Mouse (Mus musculus) G1E (cell line): ENCODE measurements around the gene Grhpr.

ENCODE experiments used
- CTCF ChIP-seq: IDR thresholded peaks from 2 replicates; pipeline ENCODE4 v1.5.1; 2012; ENCODE audit warnings: low read depth, low read length, inconsistent platforms, mixed read lengths
- GATA1 ChIP-seq: IDR thresholded peaks from 2 replicates; pipeline ENCODE4 v1.6.1; 2012; ENCODE audit warnings: borderline replicate concordance, low read length, inconsistent platforms, mixed read lengths

- TF ChIP-seq CTCF (no peak), GATA1 (no peak)
Measured at GRCm38 (mm10) chr4:44990560-44990959, 9.4 kb downstream of the Grhpr start.
